Mouse (Mus musculus): ENCODE measurements around the gene Otud4. TPM values are rescaled to one million over a fixed set of nuclear protein-coding genes. Genes with fewer than 3 reads are reported as not detected.
A peak's percentile ranks its signal among the peaks of the same experiment; 100 is the strongest.

Gene Otud4
- polyA plus RNA-seq, 1 experiment from 2014 or later = 9.3 TPM

DNA sequence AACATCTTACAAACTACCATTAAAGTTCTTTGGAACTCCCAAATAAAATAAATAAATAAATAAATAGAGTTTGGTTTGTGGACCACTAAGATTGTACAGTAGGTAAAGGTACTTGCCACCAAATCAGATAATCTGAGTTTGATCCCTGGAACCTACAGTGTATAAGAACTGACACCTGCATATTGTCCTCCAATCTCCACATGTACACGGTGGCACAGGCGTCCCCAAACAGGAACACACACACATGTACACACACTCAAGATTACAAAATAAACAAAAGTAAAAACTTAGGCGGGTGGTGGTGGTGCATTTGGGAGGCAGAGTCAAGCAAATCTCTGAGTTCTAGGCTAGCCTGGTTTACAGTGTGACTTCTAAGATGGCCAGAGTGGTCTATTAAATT, 67.3 kb downstream of the Otud4 start:
- H3K4me1 ChIP-seq = peaks cover 3% of the 10 kb centered on the region
- no peak overlapping the region for H3K4me3 ChIP-seq (replicated peaks)
- H3K9me3 ChIP-seq (replicated peaks) = no peaks in the 10 kb centered on the region
- no peak overlapping the region for H3K9ac ChIP-seq (replicated peaks)
- H3K36me3 ChIP-seq = peaks cover 46% of the 10 kb centered on the region
- H3K27ac ChIP-seq (replicated peaks) = no peak overlapping the region
- H3K27me3 ChIP-seq (replicated peaks) = no peaks in the 10 kb centered on the region
- 94% methylated on average over 3 of the region's 3 CpGs for WGBS
- H3K4me2 ChIP-seq = no peak overlapping the region
- ATAC-seq (ENCODE audit: low FRiP score) = no peak

DNA sequence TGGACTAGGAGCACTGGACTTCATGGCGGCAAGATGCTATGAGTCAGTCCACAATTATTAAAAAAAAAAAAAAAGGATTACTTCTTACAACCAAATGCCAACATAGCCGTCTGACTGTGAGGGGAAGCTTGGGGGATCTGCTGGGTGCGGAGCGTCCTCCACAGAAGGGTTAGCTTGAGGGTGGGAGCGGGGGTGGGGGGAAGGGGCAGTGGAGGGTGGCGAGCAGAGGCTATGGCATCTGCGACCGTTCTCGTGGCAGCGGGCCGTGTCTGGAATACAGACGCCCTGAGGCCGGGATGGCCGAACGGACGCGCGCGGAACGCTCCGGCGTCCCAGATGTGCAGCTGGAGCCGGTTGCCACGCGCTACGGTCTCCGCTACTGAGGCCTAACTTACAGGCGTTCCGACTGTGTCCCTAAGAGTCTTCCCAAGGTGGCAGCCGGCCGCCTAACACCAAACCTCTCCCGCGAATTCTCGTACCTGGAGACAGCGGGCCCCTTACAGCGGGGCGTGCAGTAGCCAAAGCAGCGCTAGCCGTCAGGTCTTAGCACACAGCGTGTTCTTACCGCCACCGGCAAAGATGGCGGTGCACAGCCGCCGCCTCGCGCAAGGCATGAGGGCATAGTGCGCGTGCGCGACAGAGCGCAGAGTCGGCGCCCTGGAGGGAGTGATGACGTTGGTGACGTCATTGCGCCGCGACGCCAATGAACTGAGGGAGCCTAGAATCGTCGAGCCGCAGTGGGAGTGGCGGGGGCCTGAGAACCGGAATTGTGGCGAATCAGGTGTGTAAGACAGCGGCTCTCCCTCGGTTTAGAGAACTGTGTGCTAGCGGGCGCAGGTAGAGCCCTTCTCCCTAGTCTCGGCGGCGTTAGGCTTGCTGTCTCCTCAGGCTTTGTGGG, 71.9 kb downstream of the Otud4 start, which contains the start of the genes Abce1 and Anapc10:
Gene Abce1 (minus strand): TSS at position 677 of the 898 bp plus-strand sequence.
Gene Anapc10 (plus strand): TSS at position 757 of the 898 bp plus-strand sequence.
- peak within 1 kb of the TSS; percentile 91 for H3K4me3 ChIP-seq (replicated peaks)
- WGBS = under 1% methylated on average over 73 of the region's 73 CpGs
- peaks cover 17% of the 10 kb centered on the region for H3K36me3 ChIP-seq
- peak within 1 kb of the TSS; percentile 88 for H3K9ac ChIP-seq (replicated peaks)
- peak within 1 kb of the TSS; percentile 94 for H3K27ac ChIP-seq (replicated peaks)
- H3K4me1 ChIP-seq = peaks cover 12% of the 10 kb centered on the region
- ATAC-seq (ENCODE audit: low FRiP score) = peak; percentile 99
- peak within 1 kb of the TSS; percentile 78 for H3K4me2 ChIP-seq
- H3K9me3 ChIP-seq (replicated peaks) = no peaks in the 10 kb centered on the region
- H3K27me3 ChIP-seq (replicated peaks) = no peaks in the 10 kb centered on the region

DNA sequence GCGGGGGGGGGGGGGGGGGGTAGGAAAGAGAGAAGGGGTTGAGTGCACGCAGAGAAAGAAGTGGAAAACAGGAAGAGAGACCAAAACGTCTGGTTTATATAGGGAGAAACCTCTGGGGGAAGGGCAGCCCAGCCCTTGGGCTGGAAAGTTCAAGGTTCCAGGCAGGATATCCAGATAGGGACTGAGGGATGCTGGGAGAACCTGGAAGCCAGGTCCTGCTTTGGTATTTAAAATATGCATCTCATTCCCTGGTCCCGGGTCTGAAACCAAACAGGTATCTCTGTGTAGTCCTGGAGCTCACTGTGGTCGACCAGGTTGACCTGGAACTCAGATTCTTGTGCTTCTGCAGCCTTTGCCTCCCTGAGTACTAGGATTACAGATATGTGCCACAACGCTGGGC, 73.3 kb downstream of the Otud4 start:
- Histone ChIP-seq H3K4me3 (replicated peaks) (no peak overlapping the region), H3K4me1 (peaks cover 12% of the 10 kb centered on the region), H3K27ac (replicated peaks) (no peak overlapping the region), H3K9me3 (replicated peaks) (no peaks in the 10 kb centered on the region), H3K27me3 (replicated peaks) (no peaks in the 10 kb centered on the region), H3K4me2 (peak overlapping the region; percentile 57), H3K36me3 (peaks cover 14% of the 10 kb centered on the region), H3K9ac (replicated peaks) (no peak overlapping the region)
- ATAC-seq (ENCODE audit: low FRiP score) = no peak
- WGBS = 63% methylated on average over 4 of the region's 6 CpGs

- no peak overlapping the region for H3K27ac ChIP-seq (replicated peaks)
- H3K4me1 ChIP-seq = no peaks in the 10 kb centered on the region
- no peak for ATAC-seq (ENCODE audit: low FRiP score)
- H3K9ac ChIP-seq (replicated peaks) = no peak overlapping the region
- no peaks in the 10 kb centered on the region for H3K9me3 ChIP-seq (replicated peaks)
- H3K36me3 ChIP-seq = peaks cover 37% of the 10 kb centered on the region
- H3K4me2 ChIP-seq = no peak overlapping the region
- no peak overlapping the region for H3K4me3 ChIP-seq (replicated peaks)
- no peaks in the 10 kb centered on the region for H3K27me3 ChIP-seq (replicated peaks)
These were observed 82.1 kb downstream of the Otud4 start for GRCm38 (mm10) chr8:79721537-79721936.

- no peak overlapping the region for H3K4me2 ChIP-seq
These were observed 83.9 kb downstream of the Otud4 start for GRCm38 (mm10) chr8:79723308-79723707.

DNA sequence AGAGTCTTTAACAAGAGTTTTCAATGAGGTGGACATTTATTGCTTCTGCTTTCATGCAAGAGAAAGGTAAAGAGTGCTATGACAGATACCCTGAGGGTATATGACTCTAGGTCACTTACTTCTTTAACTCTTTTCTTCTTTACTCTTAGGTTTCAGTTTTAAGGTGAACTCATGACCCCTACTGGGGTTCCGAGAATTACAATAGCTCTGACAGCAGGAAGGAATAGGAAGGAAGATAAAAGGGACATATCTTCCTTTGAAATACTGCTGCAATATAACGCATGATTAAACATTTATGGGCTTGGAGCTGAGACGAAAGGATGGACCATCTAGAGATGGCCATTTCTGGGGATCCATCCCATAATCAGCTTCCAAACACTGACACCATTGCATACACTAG, 85.2 kb downstream of the Otud4 start:
- Histone ChIP-seq H3K27me3 (replicated peaks) (no peaks in the 10 kb centered on the region), H3K9ac (replicated peaks) (no peak overlapping the region), H3K4me1 (no peaks in the 10 kb centered on the region), H3K4me2 (no peak overlapping the region), H3K4me3 (replicated peaks) (no peak overlapping the region), H3K9me3 (replicated peaks) (no peaks in the 10 kb centered on the region), H3K27ac (replicated peaks) (no peak overlapping the region), H3K36me3 (peaks cover 36% of the 10 kb centered on the region)
- 23% methylated on average over 3 of the region's 3 CpGs for WGBS
- ATAC-seq (ENCODE audit: low FRiP score) = no peak

More at GRCm38 (mm10) chr8:79723308-79723707, 83.9 kb downstream of the Otud4 start:
- H3K9ac ChIP-seq (replicated peaks) = no peak overlapping the region
- peaks cover 36% of the 10 kb centered on the region for H3K36me3 ChIP-seq
- no peak for ATAC-seq (ENCODE audit: low FRiP score)
- H3K9me3 ChIP-seq (replicated peaks) = no peaks in the 10 kb centered on the region
- no peak overlapping the region for H3K4me3 ChIP-seq (replicated peaks)
- H3K4me1 ChIP-seq = no peaks in the 10 kb centered on the region
- no peaks in the 10 kb centered on the region for H3K27me3 ChIP-seq (replicated peaks)
- H3K27ac ChIP-seq (replicated peaks) = no peak overlapping the region

Other genes with a start within 250 kb of the Otud4 start
- gene Smad1, start 240.1 kb upstream of the Otud4 start, polyA plus RNA-seq (2015; fragmentation: Nextera tagmentation; extraction: Ambion mirVana) = 54.3 and 59.0 TPM in 2 replicates
- 80.6 and 89.9 TPM in 2 replicates for gene Abce1, start 72.1 kb downstream of the Otud4 start, polyA plus RNA-seq (2015; fragmentation: Nextera tagmentation; extraction: Ambion mirVana)
- 35.7 and 37.5 TPM in 2 replicates for gene Anapc10, start 72.2 kb downstream of the Otud4 start, polyA plus RNA-seq (2015; fragmentation: Nextera tagmentation; extraction: Ambion mirVana)